Mouse (Mus musculus): ENCODE data around the gene Cnot4. TPM values are rescaled to one million over a fixed set of nuclear protein-coding genes. Genes with fewer than 3 reads are reported as not detected.

Gene Cnot4
- polyA plus RNA-seq, 1 experiment = not detected

- no peak overlapping the region for H3K4me3 ChIP-seq (ENCODE audit: insufficient read depth, low read depth, low read length)
- H3K27ac ChIP-seq (ENCODE audit: insufficient read depth, low read depth, low read length) = no peak overlapping the region
- no peak for TF ChIP-seq POLR2A (IDR thresholded peaks at IDR 0.05; ENCODE audit: insufficient read depth, low read depth, low read length)
- no peak for TF ChIP-seq CTCF (IDR thresholded peaks at IDR 0.05; ENCODE audit: insufficient read depth, low read depth, low read length)
- WGBS = 97% methylated on average over 3 of the region's 3 CpGs
- H3K4me1 ChIP-seq (ENCODE audit: control insufficient read depth, insufficient read depth, low read length) = no peaks in the 10 kb centered on the region; the same call in 1 of the 2 replicates
Observed at GRCm38 (mm10) chr6:35084927-35085326, 48.6 kb downstream of the Cnot4 start.

- 96% methylated on average over 9 of the region's 9 CpGs for WGBS
- Histone ChIP-seq H3K4me1 (ENCODE audit: control insufficient read depth, insufficient read depth, low read length) (no peaks in the 10 kb centered on the region), H3K4me3 (ENCODE audit: insufficient read depth, low read depth, low read length) (no peak overlapping the region), H3K27ac (ENCODE audit: insufficient read depth, low read depth, low read length) (no peak overlapping the region)
- TF ChIP-seq POLR2A (IDR thresholded peaks at IDR 0.05; ENCODE audit: insufficient read depth, low read depth, low read length) = no peak
- TF ChIP-seq CTCF (IDR thresholded peaks at IDR 0.05; ENCODE audit: insufficient read depth, low read depth, low read length) = no peak
Observed at GRCm38 (mm10) chr6:35075148-35075547, 58.4 kb downstream of the Cnot4 start.

- TF ChIP-seq CTCF (IDR thresholded peaks at IDR 0.05; ENCODE audit: insufficient read depth, low read depth, low read length) = no peak
- no peak for TF ChIP-seq POLR2A (IDR thresholded peaks at IDR 0.05; ENCODE audit: insufficient read depth, low read depth, low read length)
- Histone ChIP-seq H3K27ac (ENCODE audit: insufficient read depth, low read depth, low read length) (no peak overlapping the region), H3K4me1 (ENCODE audit: control insufficient read depth, insufficient read depth, low read length) (no peaks in the 10 kb centered on the region), H3K4me3 (ENCODE audit: insufficient read depth, low read depth, low read length) (no peak overlapping the region)
- WGBS = 83% methylated on average over 3 of the region's 3 CpGs
Observed at GRCm38 (mm10) chr6:35071261-35071660, 62.3 kb downstream of the Cnot4 start.

GRCm38 (mm10) chr6:35062446-35062845 is 71.1 kb downstream of the Cnot4 start:
- no peak for TF ChIP-seq CTCF (IDR thresholded peaks at IDR 0.05; ENCODE audit: insufficient read depth, low read depth, low read length)
- TF ChIP-seq POLR2A (IDR thresholded peaks at IDR 0.05; ENCODE audit: insufficient read depth, low read depth, low read length) = no peak

GRCm38 (mm10) chr6:35043127-35043526 is 90.4 kb downstream of the Cnot4 start:
- WGBS = 91% methylated on average over 1 of the region's 1 CpGs
- no peak overlapping the region for H3K4me3 ChIP-seq (ENCODE audit: insufficient read depth, low read depth, low read length)
- no peaks in the 10 kb centered on the region for H3K4me1 ChIP-seq (ENCODE audit: control insufficient read depth, insufficient read depth, low read length)
- H3K27ac ChIP-seq (ENCODE audit: insufficient read depth, low read depth, low read length) = no peak overlapping the region
- TF ChIP-seq CTCF (IDR thresholded peaks at IDR 0.05; ENCODE audit: insufficient read depth, low read depth, low read length) (no peak), POLR2A (IDR thresholded peaks at IDR 0.05; ENCODE audit: insufficient read depth, low read depth, low read length) (no peak)

More at GRCm38 (mm10) chr6:35062446-35062845, 71.1 kb downstream of the Cnot4 start:
- Histone ChIP-seq H3K4me1 (ENCODE audit: control insufficient read depth, insufficient read depth, low read length) (no peaks in the 10 kb centered on the region), H3K4me3 (ENCODE audit: insufficient read depth, low read depth, low read length) (no peak overlapping the region), H3K27ac (ENCODE audit: insufficient read depth, low read depth, low read length) (no peak overlapping the region)
- 18% methylated on average over 1 of the region's 1 CpGs for WGBS

GRCm38 (mm10) chr6:35033341-35033740 is 100.2 kb downstream of the Cnot4 start:
- Histone ChIP-seq H3K27ac (ENCODE audit: insufficient read depth, low read depth, low read length) (no peak overlapping the region), H3K4me3 (ENCODE audit: insufficient read depth, low read depth, low read length) (no peak overlapping the region), H3K4me1 (ENCODE audit: control insufficient read depth, insufficient read depth, low read length) (peaks cover 2% of the 10 kb centered on the region; the same call in 1 of the 2 replicates)
- TF ChIP-seq CTCF (IDR thresholded peaks at IDR 0.05; ENCODE audit: insufficient read depth, low read depth, low read length) = no peak
- no peak for TF ChIP-seq POLR2A (IDR thresholded peaks at IDR 0.05; ENCODE audit: insufficient read depth, low read depth, low read length)
- WGBS = 94% methylated on average over 11 of the region's 11 CpGs

- TF ChIP-seq POLR2A (IDR thresholded peaks at IDR 0.05; ENCODE audit: insufficient read depth, low read depth, low read length) (no peak), CTCF (IDR thresholded peaks at IDR 0.05; ENCODE audit: insufficient read depth, low read depth, low read length) (no peak)
- no peak overlapping the region for H3K27ac ChIP-seq (ENCODE audit: insufficient read depth, low read depth, low read length)
- no peak overlapping the region for H3K4me3 ChIP-seq (ENCODE audit: insufficient read depth, low read depth, low read length)
- H3K4me1 ChIP-seq (ENCODE audit: control insufficient read depth, insufficient read depth, low read length) = peaks cover 2% of the 10 kb centered on the region; the same call in 1 of the 2 replicates
- WGBS = 82% methylated on average over 2 of the region's 2 CpGs
Observed at GRCm38 (mm10) chr6:35032704-35033103, 100.8 kb downstream of the Cnot4 start.

GRCm38 (mm10) chr6:35030811-35031210 is 102.7 kb downstream of the Cnot4 start:
- 95% methylated on average over 4 of the region's 4 CpGs for WGBS
- TF ChIP-seq POLR2A (IDR thresholded peaks at IDR 0.05; ENCODE audit: insufficient read depth, low read depth, low read length) (no peak), CTCF (IDR thresholded peaks at IDR 0.05; ENCODE audit: insufficient read depth, low read depth, low read length) (no peak)

GRCm38 (mm10) chr6:35030226-35030625 is 103.3 kb downstream of the Cnot4 start:
- no peak for TF ChIP-seq CTCF (IDR thresholded peaks at IDR 0.05; ENCODE audit: insufficient read depth, low read depth, low read length)
- TF ChIP-seq POLR2A (IDR thresholded peaks at IDR 0.05; ENCODE audit: insufficient read depth, low read depth, low read length) = no peak
- H3K27ac ChIP-seq (ENCODE audit: insufficient read depth, low read depth, low read length) = no peak overlapping the region
- peaks cover 6% of the 10 kb centered on the region for H3K4me1 ChIP-seq (ENCODE audit: control insufficient read depth, insufficient read depth, low read length)
- no peak overlapping the region for H3K4me3 ChIP-seq (ENCODE audit: insufficient read depth, low read depth, low read length)
- 81% methylated on average over 6 of the region's 6 CpGs for whole genome bisulfite sequencing

More at GRCm38 (mm10) chr6:35030811-35031210, 102.7 kb downstream of the Cnot4 start:
- no peak overlapping the region for H3K27ac ChIP-seq (ENCODE audit: insufficient read depth, low read depth, low read length)
- peaks cover 6% of the 10 kb centered on the region for H3K4me1 ChIP-seq (ENCODE audit: control insufficient read depth, insufficient read depth, low read length)
- no peak overlapping the region for H3K4me3 ChIP-seq (ENCODE audit: insufficient read depth, low read depth, low read length)

GRCm38 (mm10) chr6:35028023-35028422 is 105.5 kb downstream of the Cnot4 start:
- no peak overlapping the region for H3K27ac ChIP-seq (ENCODE audit: insufficient read depth, low read depth, low read length)
- H3K4me3 ChIP-seq (ENCODE audit: insufficient read depth, low read depth, low read length) = no peak overlapping the region
- TF ChIP-seq POLR2A (IDR thresholded peaks at IDR 0.05; ENCODE audit: insufficient read depth, low read depth, low read length) (no peak), CTCF (IDR thresholded peaks at IDR 0.05; ENCODE audit: insufficient read depth, low read depth, low read length) (no peak)
- WGBS = 68% methylated on average over 2 of the region's 2 CpGs
- peaks cover 6% of the 10 kb centered on the region for H3K4me1 ChIP-seq (ENCODE audit: control insufficient read depth, insufficient read depth, low read length)

Data from olfactory bulb, adult 2 months (tissue).